Mouse (Mus musculus) small intestine, adult 2 months (tissue): ENCODE measurements around the gene Reep3. TPM values are rescaled to one million over a fixed set of nuclear protein-coding genes. Genes with fewer than 3 reads are reported as not detected.

Experiments used
- H3K27ac ChIP-seq: fragments of 200-500 bp; 2 replicates; pipeline ENCODE4 v1.5.1; 2012; ENCODE audit warnings: low read depth, low read length, control low read depth, inconsistent platforms; ENCODE audit not compliant: insufficient read depth
- H3K27me3 ChIP-seq: fragments of 200-500 bp; 2 replicates; pipeline ENCODE4 v1.6.1; 2012; ENCODE audit warnings: mild to moderate bottlenecking, moderate library complexity, low read length, inconsistent platforms; ENCODE audit not compliant: control insufficient read depth, insufficient read depth
- H3K36me3 ChIP-seq: fragments of 200-500 bp; 2 replicates; pipeline ENCODE4 v1.6.1; 2012; ENCODE audit warnings: mild to moderate bottlenecking, low read length, control low read depth, inconsistent platforms; ENCODE audit not compliant: control insufficient read depth, insufficient read depth
- H3K4me1 ChIP-seq: fragments of 200-500 bp; 2 replicates; pipeline ENCODE4 v1.6.1; 2012; ENCODE audit warnings: low read length, inconsistent platforms, mixed read lengths; ENCODE audit not compliant: control insufficient read depth, insufficient read depth, insufficient read length
- H3K4me3 ChIP-seq: fragments of 200-500 bp; 2 replicates; pipeline ENCODE4 v1.5.1; 2012; ENCODE audit warnings: low read depth, mild to moderate bottlenecking, control low read depth, inconsistent platforms, low read length, moderate library complexity
- CTCF ChIP-seq: fragments of 200-500 bp; IDR thresholded peaks from 2 replicates; pipeline ENCODE4 v1.5.1; 2012; ENCODE audit warnings: low read depth, mild to moderate bottlenecking, control low read depth, inconsistent platforms, low read length, moderate library complexity, mixed read lengths; ENCODE audit not compliant: insufficient replicate concordance, insufficient read length; ENCODE audit errors: extremely low read depth
- POLR2A ChIP-seq: fragments of 200-500 bp; IDR thresholded peaks from 2 replicates; pipeline ENCODE4 v1.6.1; 2012; ENCODE audit warnings: low read depth, mild to moderate bottlenecking, control low read depth, inconsistent platforms, low read length, moderate library complexity
- WGBS: fragments of 180-500 bp; shearing (Covaris S2); methylation state at CpG from one replicate; pipeline ENCODE4 v1.1.7; 2018; 5-methylcytosine and 5-hydroxymethylcytosine counted together
- polyA plus RNA-seq: library from polyadenylated mRNA; depleted of rRNA; stranded (reverse); fragments of >200 nt; gene quantifications from 2 replicates; pipeline ENCODE4 v1.2.3, GENCODE M21; 2012

The Reep3 gene
- polyA plus RNA-seq, 1 experiment = 16.4 TPM

GRCm38 (mm10) chr10:67058702-67059101 lies 38.0 kb downstream of the Reep3 start:
- no peak overlapping the region for H3K4me3 ChIP-seq
- H3K27ac ChIP-seq = no peak overlapping the region
- H3K4me1 ChIP-seq = peaks cover 8% of the 10 kb centered on the region
- no peaks in the 10 kb centered on the region for H3K27me3 ChIP-seq
- 62% methylated on average over 6 of the region's 6 CpGs for WGBS
- peaks cover 2% of the 10 kb centered on the region; the same call in 1 of the 2 replicates for H3K36me3 ChIP-seq
- no peak for TF ChIP-seq POLR2A

- H3K27ac ChIP-seq = no peak overlapping the region
- H3K36me3 ChIP-seq = peaks cover 2% of the 10 kb centered on the region; the same call in 1 of the 2 replicates
- WGBS = 52% methylated on average over 7 of the region's 7 CpGs
- no peak overlapping the region for H3K4me3 ChIP-seq
- H3K27me3 ChIP-seq = no peaks in the 10 kb centered on the region
- H3K4me1 ChIP-seq = peaks cover 12% of the 10 kb centered on the region
- no peak for TF ChIP-seq POLR2A
- no peak for TF ChIP-seq CTCF
These were observed 38.4 kb downstream of the Reep3 start for GRCm38 (mm10) chr10:67058297-67058696.

- Histone ChIP-seq H3K27me3 (no peaks in the 10 kb centered on the region), H3K36me3 (peaks cover 2% of the 10 kb centered on the region; the same call in 1 of the 2 replicates), H3K27ac (no peak overlapping the region), H3K4me3 (no peak overlapping the region), H3K4me1 (peaks cover 12% of the 10 kb centered on the region)
- no peak for TF ChIP-seq CTCF
- no peak for TF ChIP-seq POLR2A
- WGBS = 88% methylated on average over 6 of the region's 6 CpGs
These were observed 39.0 kb downstream of the Reep3 start for GRCm38 (mm10) chr10:67057696-67058095.

- Histone ChIP-seq H3K4me3 (no peak overlapping the region), H3K4me1 (peaks cover 12% of the 10 kb centered on the region), H3K27ac (no peak overlapping the region), H3K36me3 (peaks cover 2% of the 10 kb centered on the region; the same call in 1 of the 2 replicates), H3K27me3 (no peaks in the 10 kb centered on the region)
- TF ChIP-seq CTCF (no peak), POLR2A (no peak)
These were observed 39.5 kb downstream of the Reep3 start for GRCm38 (mm10) chr10:67057208-67057607.

GRCm38 (mm10) chr10:67055867-67056856 lies 40.6 kb downstream of the Reep3 start:
- Histone ChIP-seq H3K27me3 (no peaks in the 10 kb centered on the region), H3K36me3 (peaks cover under 1% of the 10 kb centered on the region; the same call in 1 of the 2 replicates), H3K4me1 (peaks cover 12% of the 10 kb centered on the region; the same call in 1 of the 2 replicates), H3K27ac (peak overlapping the region; percentile 37), H3K4me3 (no peak overlapping the region)
- WGBS = 29% methylated on average over 17 of the region's 17 CpGs
- TF ChIP-seq POLR2A = no peak
- TF ChIP-seq CTCF = no peak

GRCm38 (mm10) chr10:67053475-67053874 lies 43.3 kb downstream of the Reep3 start:
- H3K4me1 ChIP-seq = peaks cover 14% of the 10 kb centered on the region; the same call in 1 of the 2 replicates
- 75% methylated on average over 9 of the region's 9 CpGs for WGBS
- H3K36me3 ChIP-seq = no peaks in the 10 kb centered on the region
- TF ChIP-seq CTCF (no peak), POLR2A (no peak)
- no peak overlapping the region for H3K4me3 ChIP-seq
- no peaks in the 10 kb centered on the region for H3K27me3 ChIP-seq
- no peak overlapping the region for H3K27ac ChIP-seq

- peaks cover 11% of the 10 kb centered on the region; the same call in 1 of the 2 replicates for H3K4me1 ChIP-seq
- 74% methylated on average over 9 of the region's 9 CpGs for WGBS
- TF ChIP-seq POLR2A (no peak), CTCF (no peak)
- H3K36me3 ChIP-seq = no peaks in the 10 kb centered on the region
- H3K27ac ChIP-seq = no peak overlapping the region
- H3K27me3 ChIP-seq = no peaks in the 10 kb centered on the region
- no peak overlapping the region for H3K4me3 ChIP-seq
These were observed 44.3 kb downstream of the Reep3 start for GRCm38 (mm10) chr10:67052429-67052828.
